Mouse (Mus musculus) thymus, adult 2 months (tissue): Measurements from ENCODE around the gene Otog.

Experiments used
- CTCF ChIP-seq: fragments of 200-500 bp; IDR thresholded peaks from 2 replicates; pipeline ENCODE4 v1.5.1; 2012; ENCODE audit warnings: mild to moderate bottlenecking, control low read depth, low read length, moderate library complexity, borderline replicate concordance; ENCODE audit not compliant: control insufficient read depth, poor library complexity, insufficient read depth; ENCODE audit errors: extremely low read depth
- POLR2A ChIP-seq: fragments of 200-500 bp; IDR thresholded peaks from 2 replicates; pipeline ENCODE4 v1.6.1; 2012; ENCODE audit warnings: mild to moderate bottlenecking, low read length, control low read depth, moderate library complexity; ENCODE audit not compliant: control insufficient read depth, poor library complexity, insufficient read depth; ENCODE audit errors: extremely low read depth

GRCm38 (mm10) chr7:46251841-46252240 is 11.1 kb downstream of the Otog start:
- TF ChIP-seq CTCF = no peak
- no peak for TF ChIP-seq POLR2A
